Mouse (Mus musculus) kidney, adult 9 months (tissue): ENCODE measurements around the gene Arih2.
"Not testable (repeated sequence)": the region's sequence is repeated elsewhere in the genome, so short reads cannot be mapped to it uniquely, and the experiment has no call there.

Experiments used
- DNase-seq: peaks from one replicate; pipeline ENCODE4 v3.0.0; 2022

The Arih2 gene

GRCm38 (mm10) chr9:108648611-108649560 lies at the start of gene Arih2:
TSS of gene Arih2 (minus strand) at chr9:108649386.
- DNase-seq = peak; percentile 92

GRCm38 (mm10) chr9:108694533-108694932 lies 45.3 kb upstream of the Arih2 start:
- DNase-seq = no peak

GRCm38 (mm10) chr9:108693946-108694345 lies 44.8 kb upstream of the Arih2 start:
- DNase-seq = no peak

GRCm38 (mm10) chr9:108692226-108693041 lies 43.2 kb upstream of the Arih2 start:
- DNase-seq = peak; percentile 48

GRCm38 (mm10) chr9:108691846-108692225 lies 42.6 kb upstream of the Arih2 start:
- DNase-seq = peak; percentile 90

- DNase-seq = peak; percentile 19
These were observed 42.2 kb upstream of the Arih2 start for GRCm38 (mm10) chr9:108691371-108691770.

GRCm38 (mm10) chr9:108690914-108691313 lies 41.7 kb upstream of the Arih2 start:
- peak; percentile 39 for DNase-seq

GRCm38 (mm10) chr9:108689993-108690392 lies 40.8 kb upstream of the Arih2 start:
- no peak for DNase-seq

GRCm38 (mm10) chr9:108689106-108689505 lies 39.9 kb upstream of the Arih2 start, which contains the start of gene Prkar2a:
TSS of gene Prkar2a (plus strand) at chr9:108689314.
- no peak for DNase-seq

- no peak for DNase-seq
These were observed 39.3 kb upstream of the Arih2 start for GRCm38 (mm10) chr9:108688451-108688850.

- DNase-seq = no peak
These were observed 38.5 kb upstream of the Arih2 start for GRCm38 (mm10) chr9:108687686-108688085.

- no peak for DNase-seq
These were observed 38.0 kb upstream of the Arih2 start for GRCm38 (mm10) chr9:108687181-108687580.

- DNase-seq = no peak
These were observed 37.3 kb upstream of the Arih2 start for GRCm38 (mm10) chr9:108686475-108686887.

GRCm38 (mm10) chr9:108680026-108680425 lies 30.8 kb upstream of the Arih2 start:
- DNase-seq = no peak

- no peak for DNase-seq
These were observed 24.0 kb upstream of the Arih2 start for GRCm38 (mm10) chr9:108673151-108673550.

- DNase-seq = no peak
These were observed 20.7 kb upstream of the Arih2 start for GRCm38 (mm10) chr9:108669875-108670274.

GRCm38 (mm10) chr9:108662660-108663059 lies 13.5 kb upstream of the Arih2 start:
- peak; percentile 26 for DNase-seq

- DNase-seq = peak; percentile 95
These were observed 12.8 kb upstream of the Arih2 start, which contains the start of gene Slc25a20 for GRCm38 (mm10) chr9:108661677-108662612. TSS of gene Slc25a20 (plus strand) at chr9:108662088.

- DNase-seq = not testable (repeated sequence)
These were observed 6.7 kb upstream of the Arih2 start for GRCm38 (mm10) chr9:108655865-108656264.

- no peak for DNase-seq
These were observed 5.6 kb upstream of the Arih2 start for GRCm38 (mm10) chr9:108654566-108655464.
